Mouse (Mus musculus): ENCODE results near the gene Sc5d.

DNA sequence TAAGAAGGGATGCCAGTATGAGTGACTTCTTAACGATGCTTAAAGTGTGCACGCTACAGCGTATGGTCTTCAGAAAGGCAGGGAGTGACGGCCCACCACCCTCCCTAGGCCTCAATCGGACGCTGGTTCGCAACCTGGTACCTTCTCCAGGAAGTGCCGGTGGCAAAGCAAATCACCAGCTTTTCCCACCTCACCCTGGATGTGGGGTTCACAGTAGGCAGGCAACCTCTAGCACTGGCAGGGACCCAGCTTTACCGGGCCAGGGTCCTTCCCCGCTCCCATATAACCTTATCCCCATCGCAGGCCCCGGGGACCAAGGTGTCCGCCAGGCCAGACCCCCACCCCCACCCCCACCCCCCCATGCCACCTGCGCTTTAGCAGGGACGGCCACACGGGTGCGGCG lies 346 bp downstream of the Sc5d start:
- TF ChIP-seq POLR2A (IDR thresholded peaks at IDR 0.05; ENCODE audit: borderline replicate concordance, insufficient read depth, low read length) (no peak), CTCF (IDR thresholded peaks at IDR 0.05; ENCODE audit: borderline replicate concordance, insufficient read depth, low read depth, low read length) (no peak)

Data from cerebellum, adult 2 months (tissue).